Mouse (Mus musculus) bone marrow, adult 2 months (tissue): ENCODE results near the gene Wdr20. TPM values are rescaled to one million over a fixed set of nuclear protein-coding genes. Genes with fewer than 3 reads are reported as not detected.

Experiments used
- H3K27ac ChIP-seq: fragments of 200-500 bp; 2 replicates; pipeline ENCODE4 v1.5.1; 2012; ENCODE audit warnings: low read depth, mild to moderate bottlenecking, control low read depth, inconsistent platforms, low read length; ENCODE audit not compliant: control insufficient read depth, poor library complexity, insufficient read depth
- H3K4me1 ChIP-seq: fragments of 200-500 bp; 2 replicates; pipeline ENCODE4 v1.6.1; 2011; ENCODE audit warnings: low read length; ENCODE audit not compliant: control insufficient read depth, insufficient read depth
- H3K4me3 ChIP-seq: fragments of 200-500 bp; replicated peaks from 2 replicates; pipeline ENCODE3; 2011; ENCODE audit warnings: mild to moderate bottlenecking, low read depth, low read length, control low read depth; ENCODE audit not compliant: control insufficient read depth
- CTCF ChIP-seq: fragments of 200-500 bp; IDR thresholded peaks from 2 replicates; pipeline ENCODE4 v1.5.1; 2011; ENCODE audit warnings: low read length, control low read depth; ENCODE audit not compliant: control insufficient read depth, insufficient read depth
- POLR2A ChIP-seq: fragments of 200-500 bp; IDR thresholded peaks from 2 replicates; pipeline ENCODE4 v1.6.1; 2011; ENCODE audit warnings: low read depth, mild to moderate bottlenecking, control low read depth, low read length, borderline replicate concordance; ENCODE audit not compliant: control insufficient read depth
- WGBS: fragments of 180-500 bp; shearing (Covaris S2); methylation state at CpG from one replicate; pipeline ENCODE4 v1.1.7; 2018; 5-methylcytosine and 5-hydroxymethylcytosine counted together
- polyA plus RNA-seq: library from polyadenylated mRNA; stranded (reverse); fragments of >200 nt; gene quantifications from 2 replicates; pipeline ENCODE4 v1.2.4, GENCODE M21; 2011; ENCODE audit warnings: low replicate concordance; ENCODE audit not compliant: missing spikeins, insufficient read depth, insufficient read length

The Wdr20 gene
- polyA plus RNA-seq, 1 experiment = 16.6 TPM

DNA sequence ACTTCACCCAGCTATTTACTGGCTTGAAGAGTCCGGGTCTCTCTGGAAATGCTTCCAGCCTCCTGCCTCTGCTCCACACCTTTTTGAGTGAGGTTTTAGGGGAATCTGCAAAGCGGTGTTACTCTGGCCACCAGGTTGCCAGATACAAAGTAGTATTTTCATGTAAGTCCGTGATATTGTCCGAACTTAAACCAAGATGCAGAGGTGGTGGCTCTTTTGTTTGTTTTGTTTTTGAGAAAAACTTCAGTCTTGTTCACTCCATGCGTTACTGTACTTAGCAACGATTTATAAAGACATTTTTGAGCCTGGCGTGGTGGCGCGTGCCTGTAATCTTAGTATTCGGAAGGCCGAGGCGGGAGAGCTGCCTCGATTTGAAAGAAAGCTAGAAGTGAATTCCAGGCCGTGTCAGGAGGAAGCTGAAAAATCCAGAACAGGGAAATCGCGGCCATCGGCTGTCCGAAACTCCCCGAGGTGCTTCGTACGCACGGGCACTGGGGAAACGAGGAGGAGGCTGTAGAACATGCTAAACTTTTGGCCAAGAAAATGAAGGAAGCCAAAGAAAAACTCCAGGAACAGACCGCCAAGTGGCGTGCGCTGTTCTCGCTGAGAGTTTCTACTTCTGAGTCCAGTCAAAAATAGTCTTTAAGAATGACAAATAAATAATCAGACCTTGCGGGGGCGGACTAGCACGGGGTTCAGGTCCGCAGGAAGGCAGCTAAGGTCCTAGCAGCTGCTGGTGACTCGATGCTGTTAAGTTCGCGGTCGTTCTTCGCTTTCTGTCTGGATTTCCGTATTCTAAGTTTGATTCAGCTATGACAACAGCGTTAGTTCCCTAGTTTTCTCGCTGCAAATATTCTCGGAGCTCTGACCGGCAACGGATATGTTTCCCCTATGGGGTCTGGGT lies 106.7 kb downstream of the Wdr20 start:
- Histone ChIP-seq H3K27ac (peak overlapping the region; percentile 50), H3K4me1 (no peaks in the 10 kb centered on the region; the same call in 1 of the 2 replicates), H3K4me3 (peak overlapping the region; percentile 81)
- WGBS = 1% methylated on average over 42 of the region's 42 CpGs
- TF ChIP-seq CTCF (no peak), POLR2A (no peak)

- no peaks in the 10 kb centered on the region; the same call in 1 of the 2 replicates for H3K4me1 ChIP-seq
- peak overlapping the region; percentile 81 for H3K4me3 ChIP-seq
- no peak for TF ChIP-seq CTCF
- TF ChIP-seq POLR2A = no peak
- peak overlapping the region; percentile 50 for H3K27ac ChIP-seq
- WGBS = under 1% methylated on average over 36 of the region's 36 CpGs
These were observed 107.6 kb downstream of the Wdr20 start for GRCm38 (mm10) chr12:110845131-110845880.

DNA sequence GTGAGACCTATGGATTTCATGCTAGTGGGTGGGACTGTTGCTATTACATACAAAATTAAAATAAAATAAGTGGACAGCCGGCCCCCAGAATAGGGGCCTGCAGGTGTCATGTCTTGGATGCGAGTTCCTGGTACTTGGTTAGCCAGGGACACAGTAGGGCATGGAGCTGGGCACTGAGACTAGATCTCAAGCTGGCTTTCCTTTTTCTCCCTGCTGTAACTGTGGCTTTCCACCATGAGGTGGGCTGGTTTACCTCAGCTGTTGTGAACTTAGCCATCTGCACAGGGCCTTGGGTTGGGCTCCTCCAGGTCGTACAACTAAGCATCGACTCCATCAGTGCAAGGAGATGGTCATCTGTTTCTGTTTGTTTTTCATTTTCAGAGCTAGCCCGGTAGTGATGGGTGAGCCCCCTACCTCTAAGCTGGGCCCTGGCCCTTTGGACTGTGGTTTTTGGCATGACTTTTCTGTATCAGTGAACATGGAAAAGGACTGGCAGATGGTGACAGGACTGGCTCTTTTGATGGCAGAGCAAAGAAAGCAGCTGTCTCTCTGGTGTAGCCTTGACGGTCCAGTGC lies 108.5 kb downstream of the Wdr20 start:
- TF ChIP-seq POLR2A = no peak
- no peak for TF ChIP-seq CTCF
- Histone ChIP-seq H3K4me1 (peaks cover 1% of the 10 kb centered on the region; the same call in 1 of the 2 replicates), H3K4me3 (no peak overlapping the region), H3K27ac (no peak overlapping the region)
- WGBS = 73% methylated on average over 6 of the region's 6 CpGs

DNA sequence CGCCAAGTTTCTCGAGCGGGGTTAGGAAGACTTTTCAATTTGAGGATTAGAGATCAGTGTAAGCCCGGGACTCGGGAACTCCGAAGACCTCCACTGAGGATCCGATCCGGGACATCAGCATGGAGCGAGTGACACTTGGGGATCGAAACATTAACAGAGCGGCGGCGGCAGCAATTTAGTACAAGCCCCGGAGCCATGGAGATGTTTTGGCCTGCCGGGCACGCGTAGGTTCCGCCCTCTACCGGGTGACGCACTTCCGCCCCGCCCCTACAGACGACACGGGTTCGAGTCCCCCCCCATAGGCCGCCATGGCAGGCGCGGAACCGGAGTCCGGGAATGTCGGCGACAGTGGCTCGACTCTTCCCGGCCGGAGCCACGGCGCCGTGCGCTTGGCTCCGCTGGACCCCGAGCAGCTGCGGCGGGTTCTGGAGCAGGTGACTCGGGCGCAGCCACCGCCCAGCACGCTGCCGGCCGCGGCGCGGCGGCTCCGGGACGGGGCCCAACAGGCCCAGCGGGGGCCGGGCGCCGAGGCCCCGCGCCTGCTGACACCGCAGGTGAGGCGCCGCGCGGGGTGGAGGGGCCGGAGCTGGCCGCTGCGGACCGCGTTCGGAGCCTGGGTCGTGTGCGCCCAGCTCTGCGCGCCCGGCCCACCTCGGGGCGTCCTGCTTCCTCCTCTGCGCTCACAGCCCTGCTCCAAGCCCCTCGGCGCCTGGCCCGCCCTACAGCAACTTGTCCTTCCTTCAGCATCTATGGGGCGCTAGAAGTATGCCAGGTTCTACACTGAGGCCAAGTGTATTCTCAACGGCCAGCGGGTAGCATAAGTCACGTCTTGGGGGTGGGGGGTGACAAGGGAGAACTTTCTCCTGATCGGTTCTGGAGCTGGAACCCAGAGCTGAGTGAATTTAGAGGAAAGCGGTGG lies 112.5 kb downstream of the Wdr20 start, which contains the start of gene Zfp839:
Gene Zfp839 (plus strand): TSS at position 244 of the 919 bp plus-strand sequence.
- under 1% methylated on average over 89 of the region's 89 CpGs for WGBS
- peak; percentile 56; the same call in 1 of the 2 replicates for TF ChIP-seq POLR2A
- TF ChIP-seq CTCF = no peak
- H3K4me3 ChIP-seq = peak within 1 kb of the TSS; percentile 70
- peaks cover 1% of the 10 kb centered on the region; the same call in 1 of the 2 replicates for H3K4me1 ChIP-seq
- peak within 1 kb of the TSS; percentile 56; the same call in 1 of the 2 replicates for H3K27ac ChIP-seq

DNA sequence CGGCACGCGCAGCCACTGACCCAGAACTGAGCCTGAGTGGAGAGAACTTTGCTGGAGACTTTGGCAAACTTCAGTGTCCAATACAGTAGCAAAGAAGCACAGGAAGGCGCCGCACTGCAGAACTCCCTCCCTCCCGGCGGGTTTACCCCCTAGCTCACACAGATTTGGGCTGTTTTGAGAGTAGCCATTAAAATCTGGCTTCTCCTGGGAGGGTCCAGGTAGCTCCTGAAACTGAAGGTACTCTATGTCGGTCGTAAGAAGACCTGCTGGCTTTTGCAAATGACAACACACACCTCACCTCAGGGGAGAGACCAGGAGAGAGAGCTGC lies 113.1 kb downstream of the Wdr20 start:
- Histone ChIP-seq H3K4me1 (peaks cover 1% of the 10 kb centered on the region; the same call in 1 of the 2 replicates), H3K27ac (no peak overlapping the region), H3K4me3 (peak overlapping the region; percentile 70)
- 3% methylated on average over 9 of the region's 9 CpGs for WGBS
- no peak for TF ChIP-seq CTCF
- TF ChIP-seq POLR2A = no peak

DNA sequence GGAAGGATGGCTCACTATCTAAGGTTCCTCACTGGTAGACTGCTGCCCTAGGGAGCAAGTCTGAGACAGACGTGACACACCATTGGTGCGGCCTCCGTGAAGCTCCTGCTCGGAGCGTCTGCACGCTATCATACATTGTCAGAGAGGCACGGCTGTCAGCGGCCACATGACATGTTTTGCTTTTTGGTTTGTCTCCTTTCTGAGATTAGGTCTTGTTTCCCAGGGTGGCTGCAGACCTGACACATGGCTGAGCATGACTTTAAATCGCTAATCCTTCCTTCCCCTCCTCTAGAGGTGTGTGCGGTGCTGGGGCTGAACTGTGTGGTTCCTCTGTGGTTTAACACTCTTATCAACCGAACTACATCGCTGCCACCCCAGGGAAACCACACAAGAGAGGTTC lies 113.7 kb downstream of the Wdr20 start:
- Histone ChIP-seq H3K4me3 (no peak overlapping the region), H3K4me1 (peaks cover 1% of the 10 kb centered on the region; the same call in 1 of the 2 replicates), H3K27ac (no peak overlapping the region)
- no peak for TF ChIP-seq CTCF
- TF ChIP-seq POLR2A = 0 out of 2 replicates have a peak, but pooled peaks have one; percentile 29
- WGBS = 5% methylated on average over 12 of the region's 12 CpGs

DNA sequence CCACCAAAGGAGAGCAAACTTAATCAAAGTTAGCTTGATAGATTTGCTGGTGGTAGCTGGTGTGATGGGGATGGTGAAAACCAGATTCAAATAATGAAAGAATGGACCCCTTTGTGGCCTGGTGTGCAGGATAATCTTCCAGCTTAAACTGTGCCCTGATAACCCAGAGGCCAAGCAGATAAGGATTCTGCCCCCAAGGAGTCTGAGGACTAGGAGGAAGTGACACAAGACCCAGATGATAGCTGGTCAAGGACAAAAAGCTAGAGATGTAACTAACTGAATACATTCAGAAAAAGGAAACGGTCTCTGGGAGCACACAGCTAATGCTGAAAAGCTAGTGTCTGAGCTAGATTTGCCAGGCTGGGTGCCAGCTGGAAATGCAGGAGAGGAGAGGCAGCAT lies 114.2 kb downstream of the Wdr20 start:
- H3K4me3 ChIP-seq = no peak overlapping the region
- 21% methylated on average over 1 of the region's 1 CpGs for WGBS
- TF ChIP-seq CTCF = no peak
- no peak for TF ChIP-seq POLR2A
- no peak overlapping the region for H3K27ac ChIP-seq
- H3K4me1 ChIP-seq = peaks cover 1% of the 10 kb centered on the region; the same call in 1 of the 2 replicates

Other genes with a start within 250 kb of the Wdr20 start
- gene Dync1h1, start 136.5 kb upstream of the Wdr20 start, polyA plus RNA-seq = 18.8 and 39.1 TPM in 2 replicates
- gene 1700001K19Rik, start 55.3 kb upstream of the Wdr20 start, polyA plus RNA-seq = not detected in 2 replicates
- 294 and 808 TPM in 2 replicates for gene Hsp90aa1, start 35.2 kb upstream of the Wdr20 start, polyA plus RNA-seq
- gene Mok, start 103.0 kb downstream of the Wdr20 start, polyA plus RNA-seq = not detected in 2 replicates
- 2.1 and 6.7 TPM in 2 replicates for gene Zfp839, start 112.3 kb downstream of the Wdr20 start, polyA plus RNA-seq
- gene Cinp, start 151.2 kb downstream of the Wdr20 start, polyA plus RNA-seq = 30.1 and 37.1 TPM in 2 replicates
- 3.6 and 6.1 TPM in 2 replicates for gene Tecpr2, start 151.3 kb downstream of the Wdr20 start, polyA plus RNA-seq
- gene Ankrd9, start 241.1 kb downstream of the Wdr20 start, polyA plus RNA-seq = 19.7 and 28.6 TPM in 2 replicates